Mouse (Mus musculus) brain, embryonic 14.5 days (tissue): ENCODE measurements around the gene Cysrt1. TPM values are rescaled to one million over a fixed set of nuclear protein-coding genes. Genes with fewer than 3 reads are reported as not detected.

Experiments
- DNase-seq: peaks from one replicate; pipeline ENCODE4 v3.0.0-alpha.2; 2011; ENCODE audit warnings: low read depth
- CTCF ChIP-seq: fragments of 200-500 bp; IDR thresholded peaks from 2 replicates; pipeline ENCODE4 v1.5.1; 2012; ENCODE audit warnings: inconsistent platforms, mild to moderate bottlenecking, moderate library complexity, borderline replicate concordance; ENCODE audit not compliant: insufficient read depth, insufficient read length; ENCODE audit errors: extremely low read depth
- POLR2A ChIP-seq: fragments of 200-500 bp; IDR thresholded peaks from 2 replicates; pipeline ENCODE4 v1.6.1; 2012; ENCODE audit warnings: mild to moderate bottlenecking, inconsistent platforms, borderline replicate concordance; ENCODE audit not compliant: poor library complexity, insufficient read depth, insufficient read length, severe bottlenecking; ENCODE audit errors: extremely low read depth
- polyA plus RNA-seq: library from polyadenylated mRNA; depleted of rRNA; stranded (reverse); fragments of >200 nt; gene quantifications from 2 replicates; pipeline ENCODE4 v1.2.3, GENCODE M21; 2012

The Cysrt1 gene
- polyA plus RNA-seq, 1 experiment = 0.10 TPM

- no peak for DNase-seq
- no peak for TF ChIP-seq POLR2A
- no peak for TF ChIP-seq CTCF
These were observed 845 bp downstream of the Cysrt1 start for GRCm38 (mm10) chr2:25241438-25241775.

GRCm38 (mm10) chr2:25240723-25241437 is 1.4 kb downstream of the Cysrt1 start:
- TF ChIP-seq POLR2A (0 out of 2 replicates have a peak, but pooled peaks have one; percentile 8), CTCF (no peak)
- DNase-seq = peak; percentile 94

GRCm38 (mm10) chr2:25240310-25240709 is 1.9 kb downstream of the Cysrt1 start:
- no peak for DNase-seq
- TF ChIP-seq POLR2A (no peak), CTCF (no peak)

GRCm38 (mm10) chr2:25239766-25240165 is 2.5 kb downstream of the Cysrt1 start:
- no peak for DNase-seq

GRCm38 (mm10) chr2:25238106-25238505 is 4.1 kb downstream of the Cysrt1 start:
- TF ChIP-seq POLR2A (no peak), CTCF (no peak)
- DNase-seq = no peak

More at GRCm38 (mm10) chr2:25239766-25240165, 2.5 kb downstream of the Cysrt1 start:
- TF ChIP-seq CTCF (no peak), POLR2A (no peak)

- no peak for TF ChIP-seq CTCF
- no peak for TF ChIP-seq POLR2A
- no peak for DNase-seq
These were observed 4.7 kb downstream of the Cysrt1 start for GRCm38 (mm10) chr2:25237522-25237921.

GRCm38 (mm10) chr2:25236614-25237013 is 5.6 kb downstream of the Cysrt1 start, which contains the start of gene Rnf224:
Rnf224 (minus strand) TSS chr2:25236787.
- TF ChIP-seq POLR2A = no peak
- TF ChIP-seq CTCF = no peak
- no peak for DNase-seq

GRCm38 (mm10) chr2:25234551-25235220 is 7.6 kb downstream of the Cysrt1 start:
- no peak for TF ChIP-seq POLR2A
- no peak for TF ChIP-seq CTCF
- no peak for DNase-seq

- DNase-seq = no peak
- TF ChIP-seq CTCF = no peak
- no peak for TF ChIP-seq POLR2A
These were observed 8.2 kb downstream of the Cysrt1 start, which contains the start of gene Slc34a3 for GRCm38 (mm10) chr2:25234050-25234449. Slc34a3 (minus strand) TSS chr2:25234364.

GRCm38 (mm10) chr2:25233421-25233820 is 8.8 kb downstream of the Cysrt1 start:
- DNase-seq = no peak
- no peak for TF ChIP-seq CTCF
- TF ChIP-seq POLR2A = no peak

GRCm38 (mm10) chr2:25231038-25231437 is 11.2 kb downstream of the Cysrt1 start:
- TF ChIP-seq POLR2A (no peak), CTCF (no peak)
- no peak for DNase-seq

- TF ChIP-seq POLR2A (no peak), CTCF (no peak)
These were observed 11.7 kb downstream of the Cysrt1 start for GRCm38 (mm10) chr2:25230581-25230980.

GRCm38 (mm10) chr2:25229582-25229981 is 12.7 kb downstream of the Cysrt1 start:
- TF ChIP-seq CTCF (no peak), POLR2A (no peak)

More at GRCm38 (mm10) chr2:25230581-25230980, 11.7 kb downstream of the Cysrt1 start:
- no peak for DNase-seq

More at GRCm38 (mm10) chr2:25229582-25229981, 12.7 kb downstream of the Cysrt1 start:
- DNase-seq = no peak
